Mouse (Mus musculus) liver, embryonic 14.5 days (tissue): ENCODE data around the gene Drg1. TPM values are rescaled to one million over a fixed set of nuclear protein-coding genes. Genes with fewer than 3 reads are reported as not detected.

Experiments
- ATAC-seq: fragments of 200-750 bp; cut with Nextera tagmentation; 2 replicates; pipeline ENCODE4 v1.8.0; 2017; ENCODE audit warnings: moderate number of reproducible peaks, mild to moderate bottlenecking, moderate library complexity; ENCODE audit not compliant: insufficient read depth
- DNase-seq, 3 experiments: peaks; one replicate each; pipeline ENCODE4 v3.0.0-alpha.2; 2012 to 2013; ENCODE audit warnings: low read depth in 3 of 3, low spot score in 3 of 3
- H3K27ac ChIP-seq: fragments of 300-500 bp; sonication (generic); 2 replicates; pipeline ENCODE4 v1.5.1; 2014; ENCODE audit warnings: moderate library complexity, mild to moderate bottlenecking, control low read depth, inconsistent platforms
- H3K27me3 ChIP-seq: fragments of 300-500 bp; sonication (generic); 2 replicates; pipeline ENCODE4 v1.6.1; 2014; ENCODE audit warnings: mild to moderate bottlenecking, low read length, moderate library complexity; ENCODE audit not compliant: control insufficient read depth, insufficient read depth
- H3K36me3 ChIP-seq: fragments of 300-500 bp; sonication (generic); replicated peaks from 2 replicates; pipeline ENCODE4 v1.6.1; 2014; ENCODE audit warnings: low read depth; ENCODE audit not compliant: control insufficient read depth, insufficient read depth
- H3K4me1 ChIP-seq, 2 experiments: fragments of 200-500 bp in 1 of 2; fragments of 300-500 bp in 1 of 2; sonication (generic) in 1 of 2; replicated peaks; 2 replicates each; pipeline ENCODE4 v1.6.1; 2012 to 2014; ENCODE audit warnings: antibody characterized with exemption in 1 of 2, inconsistent platforms in 1 of 2, low read length in 1 of 2; ENCODE audit not compliant: control insufficient read depth in 2 of 2, insufficient read depth in 2 of 2
- H3K4me2 ChIP-seq: fragments of 300-500 bp; sonication (generic); 2 replicates; pipeline ENCODE4 v1.6.1; 2014; ENCODE audit warnings: low read depth, mild to moderate bottlenecking, control low read depth, moderate library complexity
- H3K4me3 ChIP-seq, 2 experiments: fragments of 200-500 bp in 1 of 2; fragments of 300-500 bp in 1 of 2; sonication (generic) in 1 of 2; 2 replicates each; pipeline ENCODE4 v1.5.1; 2012 to 2014; ENCODE audit warnings: low read depth in 2 of 2, low read length in 2 of 2, mild to moderate bottlenecking in 2 of 2, control low read depth in 1 of 2, inconsistent platforms in 1 of 2, moderate library complexity in 1 of 2; ENCODE audit not compliant: insufficient read depth in 1 of 2
- H3K9ac ChIP-seq: fragments of 300-500 bp; sonication (generic); replicated peaks from 2 replicates; pipeline ENCODE4 v1.6.1; 2014; ENCODE audit warnings: mild to moderate bottlenecking, control low read depth, moderate library complexity
- H3K9me3 ChIP-seq: fragments of 300-500 bp; sonication (generic); 2 replicates; pipeline ENCODE4 v1.6.1; 2016; ENCODE audit warnings: low read length, mixed read lengths; ENCODE audit not compliant: control insufficient read depth
- CTCF ChIP-seq: IDR thresholded peaks from 2 replicates; pipeline ENCODE4 v1.5.1; 2016; ENCODE audit warnings: antibody characterized with exemption, low read depth, control low read depth
- EP300 ChIP-seq: IDR thresholded peaks from 2 replicates; pipeline ENCODE4 v1.6.1; 2016; ENCODE audit warnings: antibody characterized with exemption, low read depth
- WGBS: fragments of 180-500 bp; shearing (Covaris S2); extraction: QIAGEN DNeasy Blood & Tissue Kit; methylation state at CpG from one replicate; pipeline ENCODE4 v1.1.7; 2014; ENCODE audit not compliant: insufficient replicate concordance; 5-methylcytosine and 5-hydroxymethylcytosine counted together
- polyA plus RNA-seq, 2 experiments: library from polyadenylated mRNA; depleted of rRNA in 1 of 2; stranded (reverse) in 1 of 2; unstranded in 1 of 2; fragments of >200 nt; fragmentation: Nextera tagmentation in 1 of 2; extraction: Ambion mirVana in 1 of 2; gene quantifications; 2 replicates each; pipeline versions ENCODE4 v1.2.1 to v1.2.3; 2012 to 2014

The Drg1 gene
- polyA plus RNA-seq, 2 experiments = 38.4 to 112 TPM

DNA sequence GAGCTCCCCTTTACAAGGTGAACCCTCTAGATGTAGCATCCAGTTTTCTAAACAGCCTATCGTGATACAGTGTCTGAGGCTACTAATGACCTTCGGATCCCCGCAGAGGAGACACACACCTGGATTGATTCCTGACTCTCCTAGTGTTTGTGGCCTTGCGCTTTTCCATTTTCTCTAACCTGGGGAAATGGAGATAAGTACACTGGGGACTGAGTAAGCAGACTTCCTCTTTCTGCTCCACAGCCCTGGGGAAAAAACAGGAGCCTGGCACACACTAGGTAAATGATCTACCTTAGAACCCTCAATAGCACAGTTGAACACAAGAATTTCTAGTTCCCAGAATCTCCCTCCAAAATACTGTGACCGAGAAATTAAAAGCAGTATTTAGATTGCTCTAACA, 21.7 kb upstream of the Drg1 start:
- ATAC-seq = no peak
- 37% methylated on average over 5 of the region's 5 CpGs for WGBS
- Histone ChIP-seq H3K4me1 (peaks cover 3 to 22% of the 10 kb centered on the region in 2 experiments; a peak in 3 of 4 replicates), H3K36me3 (no peaks in the 10 kb centered on the region), H3K27me3 (no peaks in the 10 kb centered on the region), H3K27ac (no peak overlapping the region), H3K4me2 (peak overlapping the region; percentile 99), H3K9me3 (no peaks in the 10 kb centered on the region), H3K4me3 (no peak overlapping the region), H3K9ac (no peak overlapping the region)
- no peak for DNase-seq
- no peak for TF ChIP-seq CTCF
- TF ChIP-seq EP300 = no peak

DNA sequence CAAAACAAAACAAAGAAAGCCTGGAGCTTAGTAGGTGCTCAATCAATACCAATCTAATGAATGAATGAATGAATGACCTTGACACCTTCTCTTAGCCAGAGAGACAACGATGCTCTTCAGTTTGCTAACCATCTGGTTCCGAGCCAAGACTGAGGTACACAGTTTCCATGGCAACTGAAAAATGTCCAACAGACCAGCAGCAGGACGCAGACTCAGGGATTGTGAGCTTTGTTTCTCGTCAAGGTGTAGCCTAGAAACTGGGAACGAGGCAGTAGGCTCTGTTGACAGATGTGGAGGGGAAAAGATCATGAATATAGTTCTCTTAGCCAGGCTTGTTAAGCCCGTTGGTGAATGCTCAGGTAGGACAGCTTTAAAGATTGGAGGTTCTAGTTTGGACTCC, 20.9 kb upstream of the Drg1 start:
- Histone ChIP-seq H3K9ac (no peak overlapping the region), H3K4me2 (no peak overlapping the region), H3K4me3 (no peak overlapping the region), H3K9me3 (no peaks in the 10 kb centered on the region), H3K27ac (no peak overlapping the region), H3K36me3 (no peaks in the 10 kb centered on the region), H3K4me1 (peaks cover 0 to 15% of the 10 kb centered on the region in 2 experiments; a peak in 3 of 4 replicates), H3K27me3 (no peaks in the 10 kb centered on the region)
- no peak for DNase-seq
- no peak for TF ChIP-seq EP300
- TF ChIP-seq CTCF = no peak
- ATAC-seq = no peak
- WGBS = 65% methylated on average over 6 of the region's 6 CpGs

DNA sequence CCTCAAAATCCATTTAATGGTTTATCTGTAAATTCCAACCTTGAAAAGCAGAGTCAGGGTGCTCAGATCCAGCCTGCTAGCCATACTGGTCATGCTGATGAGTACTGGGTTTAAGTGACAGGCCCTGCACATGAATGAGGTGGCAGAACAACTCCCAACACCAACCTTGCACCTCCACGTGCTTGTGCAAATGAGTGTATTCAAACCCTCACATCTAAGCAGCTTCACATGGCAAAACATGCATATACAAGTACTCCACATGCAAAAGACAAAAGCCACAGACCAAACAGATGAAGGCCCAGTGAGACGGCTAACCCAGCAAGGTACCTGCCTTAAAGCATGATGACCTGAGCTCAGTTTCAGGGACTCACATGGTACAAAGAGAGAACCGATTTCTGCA, 19.7 kb upstream of the Drg1 start:
- no peak for DNase-seq
- no peak for ATAC-seq
- TF ChIP-seq CTCF = no peak
- no peak for TF ChIP-seq EP300
- Histone ChIP-seq H3K27me3 (no peaks in the 10 kb centered on the region), H3K36me3 (no peaks in the 10 kb centered on the region), H3K4me1 (peaks cover 0 to 9% of the 10 kb centered on the region in 2 experiments; a peak in 2 of 4 replicates), H3K4me2 (no peak overlapping the region), H3K9me3 (no peaks in the 10 kb centered on the region; the same call in 1 of the 2 replicates), H3K9ac (no peak overlapping the region), H3K4me3 (no peak overlapping the region), H3K27ac (no peak overlapping the region)
- 70% methylated on average over 3 of the region's 3 CpGs for WGBS

DNA sequence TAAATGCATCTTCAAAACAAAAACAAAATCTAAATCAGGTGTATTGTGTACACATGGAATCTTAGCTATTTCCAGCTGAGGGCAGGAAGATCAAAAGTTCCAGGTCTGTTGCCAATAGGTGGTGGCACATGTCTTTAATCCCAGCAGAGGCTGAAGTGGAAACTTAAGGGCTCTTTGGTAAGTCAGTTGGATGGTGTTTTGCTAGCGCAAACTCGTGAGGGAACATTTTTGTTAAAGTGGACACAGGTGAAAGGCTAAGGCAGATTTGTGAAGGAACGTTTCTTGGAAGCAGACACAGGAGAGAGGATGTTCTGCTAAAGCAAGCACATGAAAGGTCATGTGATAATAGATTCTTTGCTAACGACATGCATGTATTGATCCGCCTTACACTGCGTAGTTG, 17.4 kb upstream of the Drg1 start:
- H3K27me3 ChIP-seq = no peaks in the 10 kb centered on the region
- DNase-seq = no peak
- H3K9ac ChIP-seq = no peak overlapping the region
- no peak overlapping the region for H3K27ac ChIP-seq
- no peak overlapping the region for H3K4me2 ChIP-seq
- H3K4me1 ChIP-seq = peaks cover 0 to 8% of the 10 kb centered on the region in 2 experiments; a peak in 2 of 4 replicates
- TF ChIP-seq CTCF (no peak), EP300 (no peak)
- 79% methylated on average over 6 of the region's 6 CpGs for WGBS
- no peaks in the 10 kb centered on the region for H3K36me3 ChIP-seq
- no peaks in the 10 kb centered on the region; the same call in none of the 2 replicates for H3K9me3 ChIP-seq
- no peak for ATAC-seq
- H3K4me3 ChIP-seq = no peak overlapping the region

DNA sequence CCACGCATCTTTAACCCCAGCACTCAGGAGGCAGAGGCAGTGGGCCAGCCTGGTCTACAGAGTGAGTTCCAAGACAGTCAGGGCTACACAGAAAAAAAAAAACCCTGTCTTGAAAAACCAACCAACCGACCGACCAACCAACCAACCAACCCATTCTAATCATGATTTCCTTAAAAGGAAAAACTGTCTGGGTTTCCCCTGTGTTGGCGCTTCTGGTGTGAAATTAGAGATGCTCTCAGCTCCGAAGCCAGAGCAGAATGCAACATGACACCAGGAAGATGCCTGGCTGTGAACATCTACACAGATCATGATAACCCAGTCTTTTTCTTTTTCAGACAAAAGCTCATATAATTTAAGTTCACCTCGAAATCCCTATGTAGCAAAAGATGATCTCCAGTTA, 16.7 kb upstream of the Drg1 start:
- WGBS = 69% methylated on average over 6 of the region's 6 CpGs

More for the DNA sequence above, 16.7 kb upstream of the Drg1 start:
- H3K4me2 ChIP-seq = no peak overlapping the region
- no peaks in the 10 kb centered on the region for H3K27me3 ChIP-seq
- H3K4me1 ChIP-seq = peaks cover 0 to 2% of the 10 kb centered on the region in 2 experiments; a peak in 1 of 4 replicates
- H3K36me3 ChIP-seq = no peaks in the 10 kb centered on the region
- ATAC-seq (no peak), DNase-seq (no peak)
- no peak overlapping the region for H3K4me3 ChIP-seq
- H3K27ac ChIP-seq = no peak overlapping the region
- no peak for TF ChIP-seq EP300
- TF ChIP-seq CTCF = no peak
- H3K9ac ChIP-seq = no peak overlapping the region
- no peaks in the 10 kb centered on the region; the same call in none of the 2 replicates for H3K9me3 ChIP-seq
